Comparison of ENCODE assay signal across 8 mouse cellular contexts in the genomic region with DNA sequence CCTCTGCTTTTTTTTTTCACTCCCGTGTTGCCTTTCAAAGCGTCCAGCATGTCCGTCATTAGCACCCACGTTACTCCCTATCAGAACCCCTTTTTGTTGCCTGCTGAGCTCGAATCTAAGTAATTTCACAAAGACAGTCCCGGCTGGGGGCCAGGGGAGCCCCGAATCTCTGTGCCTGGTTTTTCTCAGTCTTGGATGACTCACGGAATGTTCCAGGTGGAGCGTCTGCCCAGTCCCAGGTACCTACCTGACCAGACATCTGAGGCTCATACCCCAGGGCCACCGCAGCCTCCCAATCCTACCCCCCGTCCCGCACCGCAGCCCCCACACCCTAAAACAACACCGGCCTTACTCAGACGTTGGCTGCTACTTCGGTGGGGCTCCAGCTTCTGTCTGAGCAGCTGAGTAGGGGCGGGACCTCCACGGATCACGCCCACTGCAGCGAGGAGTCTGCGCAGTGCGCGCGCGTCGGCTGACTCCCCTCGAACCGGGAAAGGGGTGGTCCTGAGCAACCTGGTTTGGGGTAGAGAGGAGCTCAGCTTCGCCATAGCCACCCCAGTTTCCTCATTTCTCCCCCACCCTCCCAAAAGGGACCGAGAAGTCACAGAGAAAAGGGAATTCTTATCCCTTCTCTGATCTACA. TPM values are rescaled to one million over a fixed set of nuclear protein-coding genes. Genes with fewer than 3 reads are reported as not detected.
DNase-seq lines count a peak whose midpoint lies in the region; ATAC-seq and TF ChIP-seq lines count a peak whose summit lies in the region.

No protein-coding gene starts in this region.

- in situ Hi-C loops in CH12.LX (cut with MboI; ENCODE audit: low pct_ligation_motif_present, low pct_unique_long_range_greater_than_20kb, low sequenced_read_pairs), result no loop called here

- no peaks in the 10 kb centered on the region for H3K79me2 ChIP-seq in CH12.LX (replicated peaks; ENCODE audit: control insufficient read depth, extremely low read depth, insufficient read depth, poor library complexity, severe bottlenecking)

- TF ChIP-seq CTCF in CH12.LX (conservative IDR thresholded peaks at IDR 0.05 in 1 of 2, IDR thresholded peaks at IDR 0.05 in 1 of 2; ENCODE audit: low read depth in 2 of 2, low read length in 2 of 2), result no peak

- peak; percentile 29 for DNase-seq in CH12.LX (ENCODE audit: extremely low read depth)
- DNase-seq in c-Kit-positive CD71-negative TER-119-negative erythroid progenitor cells, embryonic 14.5 days (ENCODE audit: low read depth), result peak; percentile 72
- peak; percentile 77 for DNase-seq in forebrain, embryonic 10.5 days (ENCODE audit: extremely low spot score, low spot score)
- peak; percentile 90 for DNase-seq in kidney, postnatal 14 days
- peak; percentile 81 for DNase-seq in liver, embryonic 13.5 days
- peak; percentile 75 for DNase-seq in neural tube, embryonic 10.5 days (ENCODE audit: extremely low spot score, low spot score)

- no peaks in the 10 kb centered on the region for H3K27me3 ChIP-seq in CH12.LX (replicated peaks)
- no peaks in the 10 kb centered on the region; the same call in 1 of the 2 replicates for H3K27me3 ChIP-seq in forebrain, embryonic 10.5 days (ENCODE audit: poor library complexity, severe bottlenecking)
- no peaks in the 10 kb centered on the region for H3K27me3 ChIP-seq in heart, embryonic 15.5 days
- H3K27me3 ChIP-seq in liver, embryonic 13.5 days, result no peaks in the 10 kb centered on the region
- H3K27me3 ChIP-seq in stomach, embryonic 16.5 days (ENCODE audit: control insufficient read depth, insufficient read depth, low read length), result no peaks in the 10 kb centered on the region

- ATAC-seq in heart, embryonic 15.5 days (replicated peaks; ENCODE audit: insufficient number of reproducible peaks, insufficient read depth, low FRiP score, low read depth), result peak; percentile 87
- peak; percentile 72 for ATAC-seq in liver, embryonic 13.5 days (ENCODE audit: low read depth)
- ATAC-seq in stomach, embryonic 16.5 days (ENCODE audit: insufficient read depth, low FRiP score), result peak; percentile 92

- H3K4me3 ChIP-seq in CH12.LX (replicated peaks in 1 of 3; ENCODE audit: low read depth in 2 of 3, low read length in 2 of 3, poor library complexity in 1 of 3), result peak overlapping the region; percentile 18 to 50 (median 38)
- peak overlapping the region; percentile 56 for H3K4me3 ChIP-seq in forebrain, embryonic 10.5 days
- peak overlapping the region; percentile 57 for H3K4me3 ChIP-seq in heart, embryonic 15.5 days
- peak overlapping the region; percentile 69 for H3K4me3 ChIP-seq in liver, embryonic 13.5 days (replicated peaks)
- peak overlapping the region; percentile 63 for H3K4me3 ChIP-seq in stomach, embryonic 16.5 days (replicated peaks; ENCODE audit: low read length)

- peak overlapping the region; percentile 7; the same call in 1 of the 2 replicates for H3K9ac ChIP-seq in CH12.LX (ENCODE audit: insufficient read depth, low read depth)
- H3K9ac ChIP-seq in heart, embryonic 15.5 days, result peak overlapping the region; percentile 64
- peak overlapping the region; percentile 84 for H3K9ac ChIP-seq in liver, embryonic 13.5 days
- H3K9ac ChIP-seq in stomach, embryonic 16.5 days (ENCODE audit: low read length), result peak overlapping the region; percentile 83

- H3K4me1 ChIP-seq in CH12.LX (ENCODE audit: control insufficient read depth in 1 of 2, insufficient read depth in 2 of 2), result peaks cover 0 to 10% of the 10 kb centered on the region in 2 experiments; a peak in 2 of 4 replicates
- H3K4me1 ChIP-seq in forebrain, embryonic 10.5 days, result peaks cover 20% of the 10 kb centered on the region
- peaks cover 22% of the 10 kb centered on the region for H3K4me1 ChIP-seq in heart, embryonic 15.5 days (replicated peaks)
- H3K4me1 ChIP-seq in liver, embryonic 13.5 days (replicated peaks), result peaks cover 72% of the 10 kb centered on the region
- peaks cover 15% of the 10 kb centered on the region for H3K4me1 ChIP-seq in stomach, embryonic 16.5 days (ENCODE audit: control insufficient read depth, insufficient read depth, low read length)

- 5% methylated on average over 30 of the region's 30 CpGs for WGBS in forebrain, embryonic 10.5 days
- WGBS in heart, embryonic 15.5 days, result under 1% methylated on average over 30 of the region's 30 CpGs
- WGBS in liver, embryonic 13.5 days (ENCODE audit: insufficient replicate concordance), result 3% methylated on average over 30 of the region's 30 CpGs
- 1% methylated on average over 30 of the region's 30 CpGs for WGBS in stomach, embryonic 16.5 days

- dilution Hi-C loops in CH12.LX (cut with MboI; ENCODE audit: extremely low pct_ligation_motif_present, extremely low pct_unique_long_range_greater_than_20kb, low sequenced_read_pairs), result no loop called here

- no peak for TF ChIP-seq RAD21 in CH12.LX (IDR thresholded peaks at IDR 0.05; ENCODE audit: low read depth, low read length)

- peak overlapping the region; percentile 71 for H3K4me2 ChIP-seq in CH12.LX (ENCODE audit: insufficient read depth, low read depth, poor library complexity, severe bottlenecking)
- H3K4me2 ChIP-seq in heart, embryonic 15.5 days, result peak overlapping the region; percentile 93
- peak overlapping the region; percentile 86 for H3K4me2 ChIP-seq in liver, embryonic 13.5 days
- peak overlapping the region; percentile 97 for H3K4me2 ChIP-seq in stomach, embryonic 16.5 days (ENCODE audit: low read depth, low read length)

- no peak overlapping the region for H3K27ac ChIP-seq in CH12.LX (ENCODE audit: insufficient read depth, low read depth)
- H3K27ac ChIP-seq in forebrain, embryonic 10.5 days, result peak overlapping the region; percentile 71
- H3K27ac ChIP-seq in heart, embryonic 15.5 days, result no peak overlapping the region
- peak overlapping the region; percentile 96 for H3K27ac ChIP-seq in liver, embryonic 13.5 days
- H3K27ac ChIP-seq in stomach, embryonic 16.5 days (ENCODE audit: low read length), result peak overlapping the region; percentile 52

- peaks cover 0 to 21% of the 10 kb centered on the region in 2 experiments for H3K36me3 ChIP-seq in CH12.LX (replicated peaks in 1 of 2; ENCODE audit: control insufficient read depth in 1 of 2, insufficient read depth in 1 of 2, low read length in 1 of 2)
- H3K36me3 ChIP-seq in forebrain, embryonic 10.5 days (replicated peaks), result peaks cover 6% of the 10 kb centered on the region; the same call in 1 of the 2 replicates
- H3K36me3 ChIP-seq in heart, embryonic 15.5 days, result 0 out of 2 replicates have a peak, but pooled peaks cover 1% of the 10 kb centered on the region
- peaks cover 21% of the 10 kb centered on the region for H3K36me3 ChIP-seq in liver, embryonic 13.5 days
- no peaks in the 10 kb centered on the region for H3K36me3 ChIP-seq in stomach, embryonic 16.5 days (ENCODE audit: control insufficient read depth, insufficient read depth, low read length)

- peak; percentile 67 for TF ChIP-seq POLR2A in CH12.LX (IDR thresholded peaks at IDR 0.05; ENCODE audit: low read depth, low read length)

- TF ChIP-seq EP300 in CH12.LX (IDR thresholded peaks at IDR 0.05; ENCODE audit: low read length), result no peak

- H3K9me3 ChIP-seq in CH12.LX (replicated peaks; ENCODE audit: low read length), result no peaks in the 10 kb centered on the region
- no peaks in the 10 kb centered on the region for H3K9me3 ChIP-seq in forebrain, embryonic 10.5 days
- no peaks in the 10 kb centered on the region for H3K9me3 ChIP-seq in heart, embryonic 15.5 days (replicated peaks)
- no peaks in the 10 kb centered on the region for H3K9me3 ChIP-seq in liver, embryonic 13.5 days (replicated peaks)
- no peaks in the 10 kb centered on the region for H3K9me3 ChIP-seq in stomach, embryonic 16.5 days (replicated peaks; ENCODE audit: control insufficient read depth, low read length)

RNA-seq across cellular contexts. Expression of gene Pld3, which starts 10.5 kb away (rescaled TPM):
- total RNA-seq in CH12.LX (2012; rRNA removed) (16.2 and 21.1 TPM in 2 replicates), CH12.LX (2014; rRNA removed) (6.0 and 6.2 TPM in 2 replicates)
- polyA plus RNA-seq in CH12.LX (2012; ENCODE audit: insufficient read length, low read depth), result 13.5 and 14.1 TPM in 2 replicates
- polyA plus RNA-seq in forebrain, embryonic 10.5 days (2016; fragmentation: Nextera tagmentation; extraction: Ambion mirVana), result 41.9 and 42.0 TPM in 2 replicates
- polyA plus RNA-seq in heart, embryonic 15.5 days (2015; fragmentation: Nextera tagmentation; extraction: Ambion mirVana), result 49.3 and 73.2 TPM in 2 replicates
- polyA plus RNA-seq in liver, embryonic 13.5 days (2015; fragmentation: Nextera tagmentation; extraction: Ambion mirVana), result 53.8 and 58.5 TPM in 2 replicates
- polyA plus RNA-seq in stomach, embryonic 16.5 days (2015; fragmentation: Nextera tagmentation; extraction: Ambion mirVana), result 93.5 and 107 TPM in 2 replicates

RNA-seq across cellular contexts. Expression of gene 2310022A10Rik, which starts 10.5 kb away (rescaled TPM):
- total RNA-seq in CH12.LX (2012; rRNA removed) (7.0 and 7.8 TPM in 2 replicates), CH12.LX (2014; rRNA removed) (7.2 and 8.6 TPM in 2 replicates)
- polyA plus RNA-seq in CH12.LX (2012; ENCODE audit: insufficient read length, low read depth), result 27.1 and 30.7 TPM in 2 replicates
- 38.8 and 39.3 TPM in 2 replicates for polyA plus RNA-seq in forebrain, embryonic 10.5 days (2016; fragmentation: Nextera tagmentation; extraction: Ambion mirVana)
- 36.9 and 39.1 TPM in 2 replicates for polyA plus RNA-seq in heart, embryonic 15.5 days (2015; fragmentation: Nextera tagmentation; extraction: Ambion mirVana)
- 19.7 and 22.8 TPM in 2 replicates for polyA plus RNA-seq in liver, embryonic 13.5 days (2015; fragmentation: Nextera tagmentation; extraction: Ambion mirVana)
- 23.0 and 25.6 TPM in 2 replicates for polyA plus RNA-seq in stomach, embryonic 16.5 days (2015; fragmentation: Nextera tagmentation; extraction: Ambion mirVana)

RNA-seq across cellular contexts. Expression of gene Hipk4, which starts 19.4 kb away (rescaled TPM):
- total RNA-seq in CH12.LX (2012; rRNA removed) (0.04 TPM in 1 of 2 replicates, not detected in the other), CH12.LX (2014; rRNA removed) (0.09 TPM in 1 of 2 replicates, not detected in the other)
- 0.11 and 0.16 TPM in 2 replicates for polyA plus RNA-seq in CH12.LX (2012; ENCODE audit: insufficient read length, low read depth)
- 0.41 and 0.63 TPM in 2 replicates for polyA plus RNA-seq in forebrain, embryonic 10.5 days (2016; fragmentation: Nextera tagmentation; extraction: Ambion mirVana)
- 0.29 TPM in 2 replicates for polyA plus RNA-seq in heart, embryonic 15.5 days (2015; fragmentation: Nextera tagmentation; extraction: Ambion mirVana)
- 0.08 and 0.12 TPM in 2 replicates for polyA plus RNA-seq in liver, embryonic 13.5 days (2015; fragmentation: Nextera tagmentation; extraction: Ambion mirVana)
- 0.35 and 0.79 TPM in 2 replicates for polyA plus RNA-seq in stomach, embryonic 16.5 days (2015; fragmentation: Nextera tagmentation; extraction: Ambion mirVana)

RNA-seq across cellular contexts. Expression of gene Prx, which starts 43.4 kb away (rescaled TPM):
- total RNA-seq in CH12.LX (2012; rRNA removed) (0.21 TPM in 2 replicates), CH12.LX (2014; rRNA removed) (0.12 and 0.17 TPM in 2 replicates)
- 0.41 and 0.60 TPM in 2 replicates for polyA plus RNA-seq in CH12.LX (2012; ENCODE audit: insufficient read length, low read depth)
- 3.1 TPM in 2 replicates for polyA plus RNA-seq in forebrain, embryonic 10.5 days (2016; fragmentation: Nextera tagmentation; extraction: Ambion mirVana)
- polyA plus RNA-seq in heart, embryonic 15.5 days (2015; fragmentation: Nextera tagmentation; extraction: Ambion mirVana), result 1.7 and 3.0 TPM in 2 replicates
- 0.78 and 0.88 TPM in 2 replicates for polyA plus RNA-seq in liver, embryonic 13.5 days (2015; fragmentation: Nextera tagmentation; extraction: Ambion mirVana)
- 3.7 and 4.0 TPM in 2 replicates for polyA plus RNA-seq in stomach, embryonic 16.5 days (2015; fragmentation: Nextera tagmentation; extraction: Ambion mirVana)

RNA-seq across cellular contexts. Expression of gene Akt2, which starts 48.8 kb away (rescaled TPM):
- total RNA-seq in CH12.LX (2012; rRNA removed), result 40.3 and 41.8 TPM in 2 replicates
- total RNA-seq in CH12.LX (2014; rRNA removed), result 39.3 and 39.5 TPM in 2 replicates
- 77.1 and 77.3 TPM in 2 replicates for polyA plus RNA-seq in CH12.LX (2012; ENCODE audit: insufficient read length, low read depth)
- polyA plus RNA-seq in forebrain, embryonic 10.5 days (2016; fragmentation: Nextera tagmentation; extraction: Ambion mirVana), result 73.3 and 78.8 TPM in 2 replicates
- 69.3 and 80.4 TPM in 2 replicates for polyA plus RNA-seq in heart, embryonic 15.5 days (2015; fragmentation: Nextera tagmentation; extraction: Ambion mirVana)
- 29.6 and 32.3 TPM in 2 replicates for polyA plus RNA-seq in liver, embryonic 13.5 days (2015; fragmentation: Nextera tagmentation; extraction: Ambion mirVana)
- 79.0 and 84.6 TPM in 2 replicates for polyA plus RNA-seq in stomach, embryonic 16.5 days (2015; fragmentation: Nextera tagmentation; extraction: Ambion mirVana)

Comparison
In these comparisons a context has a peak if more than half of its experiments do, and no peak if none do; other contexts are left out.
1. DNase-seq: peak in every context shown above with its lines; median percentile 90 in kidney, postnatal 14 days; 81 in liver, embryonic 13.5 days; 77 in forebrain, embryonic 10.5 days; 75 in neural tube, embryonic 10.5 days; 72 in c-Kit-positive CD71-negative TER-119-negative erythroid progenitor cells, embryonic 14.5 days; 29 in CH12.LX.
2. H3K27ac ChIP-seq: peak in forebrain, embryonic 10.5 days (single experiment), liver, embryonic 13.5 days (single experiment) and stomach, embryonic 16.5 days (single experiment); none in CH12.LX (single experiment) and heart, embryonic 15.5 days (single experiment).
3. H3K9ac ChIP-seq: peak in every context shown above with its lines; median percentile 84 in liver, embryonic 13.5 days; 83 in stomach, embryonic 16.5 days; 64 in heart, embryonic 15.5 days; 7 in CH12.LX.
4. Peak in every context shown above with its lines, with median percentiles within 50 percentile points of each other: H3K4me2 ChIP-seq, H3K4me3 ChIP-seq and ATAC-seq.